Mouse (Mus musculus) adrenal gland, postnatal 25 days (tissue): ENCODE measurements around the gene Zc3h10. TPM values are rescaled to one million over a fixed set of nuclear protein-coding genes. Genes with fewer than 3 reads are reported as not detected.
"Not testable (repeated sequence)": the region's sequence is repeated elsewhere in the genome, so short reads cannot be mapped to it uniquely, and the experiment has no call there.

Experiments
- DNase-seq: peaks from one replicate; pipeline ENCODE4 v3.0.0; 2021; ENCODE audit warnings: mixed read lengths
- microRNA-seq, 2 experiments: library from miRNA; unstranded; fragments of <30 nt; microRNA quantifications; one replicate each; pipeline ENCODE4 v1.2.0; 2021
- total RNA-seq: library from RNA; stranded (reverse); gene quantifications from 2 replicates; pipeline ENCODE4 v1.2.3, GENCODE M21; 2021

Gene Zc3h10
- total RNA-seq, 1 experiment from 2014 or later = 13.6 TPM

DNA sequence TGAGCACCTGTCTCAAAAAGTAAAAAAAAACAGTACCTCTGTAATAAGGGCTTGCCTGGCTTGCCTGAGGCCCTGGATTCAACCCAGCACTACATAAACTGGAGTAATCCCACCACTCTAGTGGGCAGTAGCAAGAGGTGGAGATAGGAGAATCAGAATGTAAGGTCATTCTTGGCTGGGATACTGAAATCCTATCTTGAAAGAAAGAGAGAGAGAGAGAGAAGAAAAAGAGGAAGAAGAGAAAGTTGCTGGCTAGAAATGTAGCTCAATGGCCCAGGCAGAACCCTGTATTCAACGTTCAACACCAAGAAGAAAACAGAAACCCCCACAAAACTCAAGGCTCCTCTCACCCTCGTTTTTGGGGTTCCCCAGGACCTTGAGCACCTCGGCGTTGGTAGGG is 51.7 kb downstream of the Zc3h10 start:
- no peak for DNase-seq

DNA sequence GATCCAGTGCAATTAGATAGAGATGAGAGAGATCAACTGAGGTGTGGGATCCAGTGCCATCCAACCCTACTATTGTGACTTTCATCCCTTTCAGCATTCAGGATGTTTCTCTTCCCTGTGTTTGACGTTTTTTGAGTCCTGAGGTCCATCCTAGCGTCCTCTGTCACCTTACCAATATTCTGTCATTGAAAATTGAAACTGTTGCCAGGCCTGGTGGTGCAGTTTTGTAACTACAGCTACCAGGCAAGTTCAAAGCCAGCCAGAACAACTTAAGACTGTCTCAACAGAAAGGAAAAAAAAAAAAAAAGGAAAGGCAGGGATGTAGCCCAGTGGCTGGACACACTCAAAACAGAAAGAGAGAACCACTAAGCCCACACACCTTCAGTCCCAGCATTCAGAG is 52.3 kb downstream of the Zc3h10 start:
- DNase-seq = no peak

DNA sequence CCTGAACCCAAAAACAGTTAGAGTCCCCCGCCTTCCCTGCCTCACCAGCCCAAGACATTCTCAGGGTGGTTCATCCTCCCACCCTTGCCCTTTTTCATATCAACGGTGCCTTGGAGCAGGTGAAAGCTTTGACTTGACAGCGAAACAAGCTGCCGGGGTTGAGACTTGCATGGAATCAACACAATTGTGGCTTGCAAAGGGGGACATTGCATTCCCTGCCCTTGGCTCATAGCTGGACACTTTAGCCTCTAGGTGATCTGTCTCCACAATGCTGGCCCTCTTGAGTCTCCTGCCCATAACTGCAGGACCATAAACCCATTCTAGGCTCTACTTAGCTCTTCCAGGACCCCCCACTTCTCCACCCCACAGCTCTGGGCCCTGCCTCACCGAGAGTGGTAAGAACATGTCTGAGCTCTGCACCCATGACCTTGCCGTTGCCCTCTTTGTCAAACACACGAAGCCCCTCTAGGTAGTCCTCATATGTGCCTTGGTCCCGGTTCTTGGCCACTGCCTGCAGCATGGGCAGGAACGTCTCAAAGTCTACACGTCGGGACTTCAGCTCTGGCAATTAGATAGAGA is 52.8 kb downstream of the Zc3h10 start:
- DNase-seq = no peak

DNA sequence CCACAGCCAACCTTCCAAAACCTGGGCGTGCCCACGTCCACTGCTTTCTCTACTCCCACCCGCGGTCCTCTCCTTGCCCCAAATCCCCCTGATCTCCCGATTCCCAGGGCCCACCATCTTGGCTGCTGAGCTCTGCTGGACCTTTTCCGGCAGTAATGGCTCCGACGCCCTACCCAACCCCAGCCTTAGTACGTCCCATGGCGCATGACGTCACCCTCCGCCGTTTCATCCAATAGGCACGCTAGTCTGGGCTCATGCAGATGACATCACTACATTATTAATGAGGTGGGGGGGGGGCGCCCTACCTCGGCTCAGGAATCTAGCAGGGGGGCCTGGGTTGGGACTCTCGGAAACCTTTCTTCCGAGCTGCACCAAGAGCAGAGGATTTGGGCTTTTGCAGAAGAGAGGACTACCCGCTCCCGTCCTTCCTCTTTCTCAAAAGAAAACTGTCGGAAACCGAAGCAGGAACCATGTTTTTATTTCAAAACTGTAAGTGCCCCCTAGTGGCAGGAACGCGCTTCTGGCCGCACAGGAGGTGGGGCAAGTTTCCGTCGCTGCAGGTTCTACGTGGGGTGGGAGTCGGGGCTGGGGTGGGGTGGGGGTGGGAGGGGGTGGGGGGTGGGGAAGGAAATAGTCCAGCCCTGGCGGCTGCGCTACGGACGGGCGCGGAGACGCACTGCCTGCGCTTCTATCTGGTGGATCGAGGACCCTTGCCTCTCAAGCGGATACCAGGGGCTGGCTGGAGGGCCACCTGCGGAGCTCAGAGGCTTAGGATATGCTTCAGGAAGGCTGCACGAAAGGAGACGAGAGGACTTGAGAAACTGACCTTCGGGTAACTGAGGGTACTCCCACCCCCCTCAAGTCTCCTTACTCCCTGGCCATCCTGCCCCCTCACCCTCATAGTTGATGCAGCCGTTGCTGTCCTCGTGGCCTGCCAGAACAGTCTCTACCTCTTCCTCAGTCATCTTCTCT is 53.6 kb downstream of the Zc3h10 start, which contains the start of gene Myl6:
Gene Myl6, minus strand, starts transcription at position 451 of the 972 bp plus-strand sequence.
- peak; percentile 98 for DNase-seq

DNA sequence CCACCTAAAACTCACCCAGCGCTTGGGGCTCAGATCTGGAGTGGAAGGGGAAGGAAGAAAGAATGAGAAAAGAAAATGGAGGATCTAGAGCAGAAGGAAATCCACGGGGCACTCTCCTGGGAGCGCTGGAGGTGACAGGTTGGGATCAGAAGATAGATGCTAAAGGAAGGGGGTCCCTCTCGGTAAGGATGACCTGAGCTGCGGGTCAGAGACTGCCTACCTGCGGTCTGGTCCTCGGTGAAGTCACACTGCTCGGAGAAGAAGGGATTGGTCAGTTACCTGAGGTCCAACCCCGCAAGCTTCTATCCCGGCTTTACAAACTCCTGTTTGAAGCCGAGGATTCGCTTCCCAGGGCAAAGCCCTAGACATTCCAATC is 54.3 kb downstream of the Zc3h10 start:
- DNase-seq = no peak

GRCm38 (mm10) chr10:128492633-128493311 is 54.8 kb downstream of the Zc3h10 start:
- DNase-seq = peak; percentile 51

GRCm38 (mm10) chr10:128492051-128492450 is 55.5 kb downstream of the Zc3h10 start:
- not testable (repeated sequence) for DNase-seq

Small RNA genes within 50 kb of the gene (microRNA-seq; reads per million reads assigned to microRNA genes)
- 0 to 0.36 reads per million in 2 experiments for gene Gm47275
- gene Mir6916 = 0.34 to 0.36 reads per million in 2 experiments
- 0 reads per million in 2 experiments for gene Mir6917

Other genes starting within 250 kb of the Zc3h10 start
- not detected in 2 replicates for gene Il23a, start 249.0 kb downstream of the Zc3h10 start, total RNA-seq
- 28.9 and 32.7 TPM in 2 replicates for gene Pan2, start 244.4 kb downstream of the Zc3h10 start, total RNA-seq
- gene Cnpy2, start 225.3 kb downstream of the Zc3h10 start, total RNA-seq = 164 and 206 TPM in 2 replicates
- 287 and 317 TPM in 2 replicates for gene Cs, start 210.0 kb downstream of the Zc3h10 start, total RNA-seq
- 74.4 and 80.2 TPM in 2 replicates for gene Coq10a, start 178.8 kb downstream of the Zc3h10 start, total RNA-seq
- 72.3 and 75.1 TPM in 2 replicates for gene Ankrd52, start 170.7 kb downstream of the Zc3h10 start, total RNA-seq
- gene Slc39a5, start 146.5 kb downstream of the Zc3h10 start, total RNA-seq = not detected in 2 replicates
- 74.6 and 75.0 TPM in 2 replicates for gene Nabp2, start 136.3 kb downstream of the Zc3h10 start, total RNA-seq
- 35.9 and 44.4 TPM in 2 replicates for gene Rnf41, start 136.1 kb downstream of the Zc3h10 start, total RNA-seq
- gene Smarcc2, start 88.5 kb downstream of the Zc3h10 start, total RNA-seq = 107 and 125 TPM in 2 replicates
- gene Myl6, start 53.6 kb downstream of the Zc3h10 start, total RNA-seq = 791 and 820 TPM in 2 replicates
- 5.0 and 6.9 TPM in 2 replicates for gene Myl6b, start 49.1 kb downstream of the Zc3h10 start, total RNA-seq
- gene Esyt1, start 21.9 kb downstream of the Zc3h10 start, total RNA-seq = 18.1 and 22.9 TPM in 2 replicates
- 2,617 and 2,671 TPM in 2 replicates for gene Rpl41, start 1.5 kb upstream of the Zc3h10 start, total RNA-seq
- gene Pa2g4, start 18.2 kb upstream of the Zc3h10 start, total RNA-seq = 83.8 and 97.6 TPM in 2 replicates
- 2.8 and 3.8 TPM in 2 replicates for gene Erbb3, start 41.9 kb upstream of the Zc3h10 start, total RNA-seq
- gene Rps26, start 79.0 kb upstream of the Zc3h10 start, total RNA-seq = 688 and 827 TPM in 2 replicates
- gene Ikzf4, start 98.2 kb upstream of the Zc3h10 start, total RNA-seq = 1.5 and 2.0 TPM in 2 replicates
- 18.8 and 21.1 TPM in 2 replicates for gene Suox, start 126.3 kb upstream of the Zc3h10 start, total RNA-seq
- gene Rab5b, start 148.5 kb upstream of the Zc3h10 start, total RNA-seq = 106 and 124 TPM in 2 replicates
- gene Pmel, start 156.4 kb upstream of the Zc3h10 start, total RNA-seq = 1.5 and 2.2 TPM in 2 replicates
- 27.4 and 29.0 TPM in 2 replicates for gene Cdk2, start 157.3 kb upstream of the Zc3h10 start, total RNA-seq
- 15.1 and 17.6 TPM in 2 replicates for gene Dgka, start 197.1 kb upstream of the Zc3h10 start, total RNA-seq
- 19.5 and 25.2 TPM in 2 replicates for gene Pym1, start 200.1 kb upstream of the Zc3h10 start, total RNA-seq
- 38.6 and 46.9 TPM in 2 replicates for gene Mmp19, start 243.1 kb upstream of the Zc3h10 start, total RNA-seq